Mouse (Mus musculus) gastrocnemius, adult 8-10 months (tissue): Measurements from ENCODE around the gene Tmcc1. TPM values are rescaled to one million over a fixed set of nuclear protein-coding genes. Genes with fewer than 3 reads are reported as not detected.

ENCODE experiments used
- DNase-seq, 2 experiments: peaks; one replicate each; pipeline ENCODE4 v3.0.0; 2022; ENCODE audit warnings: low spot score in 2 of 2
- total RNA-seq, 4 experiments: library from RNA; stranded (reverse); gene quantifications; 2 replicates each; pipeline ENCODE4 v1.2.4; 2022

The Tmcc1 gene
- total RNA-seq, 4 experiments from 2014 or later, result 49.2 to 71.6 (median 52.8) TPM

DNA sequence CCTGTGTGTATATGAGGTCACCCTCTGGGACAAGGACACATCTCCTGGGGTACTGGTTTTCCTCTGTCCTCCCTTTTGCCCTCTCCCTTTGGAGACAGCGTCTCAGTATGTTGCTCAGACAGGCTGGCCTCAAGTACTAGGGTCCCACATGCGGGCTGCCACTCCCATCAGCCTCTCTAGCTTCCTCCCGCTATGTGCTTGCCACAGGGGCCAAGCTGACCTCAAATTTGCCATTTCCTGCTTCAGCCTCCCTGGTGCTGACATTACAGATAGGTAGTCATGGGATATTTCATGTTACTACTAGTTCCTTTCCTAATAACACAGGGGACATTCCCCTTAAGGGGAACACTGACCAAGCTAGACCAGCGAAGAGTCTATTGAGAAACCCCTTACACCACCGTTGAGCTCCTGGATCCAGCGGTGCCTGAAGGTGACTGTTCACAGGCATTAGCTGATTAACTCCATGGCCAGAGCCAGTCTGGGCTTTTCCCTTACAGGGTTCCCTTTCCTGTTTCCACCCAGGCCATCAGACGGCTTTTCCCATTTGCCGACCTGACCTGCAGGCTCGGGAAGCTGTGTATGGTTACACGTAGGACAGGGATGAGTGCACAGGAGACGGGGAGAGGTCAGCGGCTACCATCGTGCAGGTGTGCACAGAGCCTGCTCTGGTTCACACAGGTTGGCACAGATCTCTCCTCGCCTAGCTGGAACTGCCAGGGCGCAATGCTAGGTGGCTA, 220.0 kb downstream of the Tmcc1 start:
- DNase-seq, result no peak

DNA sequence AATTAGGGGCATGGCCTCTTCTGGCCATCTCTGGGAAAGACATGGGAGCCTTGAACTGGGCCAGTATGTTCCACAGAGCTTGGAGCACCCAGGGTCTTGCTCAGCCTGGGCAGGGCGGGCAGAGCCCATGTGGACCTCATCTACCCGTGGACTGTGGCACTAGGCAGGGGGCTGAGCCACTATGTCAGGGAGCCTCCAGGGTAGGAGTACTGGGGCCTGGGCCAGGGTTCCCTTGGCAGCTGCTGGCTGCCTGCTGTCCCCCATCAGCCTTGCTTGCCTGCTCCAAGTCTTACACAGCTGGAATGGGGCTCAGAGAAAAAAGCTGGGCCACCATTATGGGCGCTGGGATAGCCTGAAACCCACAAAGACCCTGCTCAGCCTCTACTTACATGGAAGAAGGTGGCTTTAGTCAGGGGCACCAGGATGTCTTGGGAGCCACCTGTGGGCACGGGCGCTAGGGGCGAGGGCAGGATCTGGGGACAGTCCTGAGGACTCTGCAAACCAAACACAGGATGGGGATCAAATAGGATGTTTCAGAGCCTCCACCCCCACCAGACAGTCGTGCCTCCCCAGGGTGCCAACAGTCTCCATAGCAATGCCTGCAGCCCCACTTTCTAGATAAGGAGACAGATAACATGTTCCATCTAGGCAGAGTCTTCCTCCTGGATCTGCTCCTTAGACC, 221.1 kb downstream of the Tmcc1 start:
- no peak for DNase-seq

DNA sequence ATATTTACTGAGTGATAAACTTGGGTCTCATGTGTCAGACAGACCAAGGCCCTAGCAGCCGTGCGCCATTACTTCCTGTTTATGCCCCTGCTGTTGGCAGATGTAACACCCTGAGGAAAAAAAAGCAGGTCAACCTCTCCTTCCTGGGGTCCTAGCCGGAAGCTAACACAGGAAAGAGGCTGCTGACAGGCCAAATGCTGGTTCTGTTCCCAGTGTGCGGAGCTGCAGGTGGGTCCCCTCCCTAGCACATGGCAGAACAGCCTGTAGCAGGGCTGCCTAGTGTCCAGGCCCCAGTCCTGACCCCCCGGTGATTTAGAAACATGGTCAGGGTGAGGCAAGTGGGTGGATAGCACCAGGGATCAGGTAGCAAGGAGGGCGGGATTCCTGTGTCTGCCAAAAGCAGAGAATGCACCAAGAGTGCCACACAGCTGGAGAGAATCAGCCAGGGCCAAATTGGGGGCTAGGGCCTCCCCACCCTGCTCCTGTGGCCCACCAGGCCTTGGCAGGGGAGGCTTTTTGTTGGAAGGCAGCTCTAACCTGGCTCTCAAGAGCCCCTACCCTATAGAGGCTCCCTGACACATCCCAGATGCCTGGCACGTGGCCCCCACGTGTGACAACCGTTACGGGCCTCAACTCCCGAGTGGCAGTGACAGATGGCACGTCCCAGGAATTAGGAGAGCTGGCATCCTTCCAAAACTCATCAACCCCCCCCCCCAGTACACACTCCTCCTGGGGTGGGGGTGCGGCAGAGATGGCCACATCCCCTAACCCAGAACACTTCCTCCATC, 221.8 kb downstream of the Tmcc1 start:
- DNase-seq, result no peak

DNA sequence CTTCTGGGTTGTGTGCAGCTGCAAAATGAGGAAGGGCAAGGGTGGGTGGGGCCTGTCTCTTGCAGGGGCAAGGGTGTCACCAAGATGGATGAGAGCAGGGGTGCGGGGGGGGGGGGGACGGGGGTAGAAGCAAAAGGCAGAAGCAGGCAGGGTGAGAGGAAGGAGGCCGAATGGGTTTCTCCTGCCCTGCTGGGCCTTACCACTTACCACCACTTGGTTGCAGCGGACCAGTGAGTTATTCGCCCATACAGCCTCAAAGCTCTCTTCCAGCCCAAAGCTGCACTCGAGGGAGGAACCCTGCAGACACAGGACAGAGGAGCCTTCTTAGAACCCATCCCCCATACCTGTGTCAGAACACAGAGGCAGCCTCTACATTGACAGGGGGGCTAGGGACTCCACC, 223.3 kb downstream of the Tmcc1 start:
- DNase-seq, result no peak

DNA sequence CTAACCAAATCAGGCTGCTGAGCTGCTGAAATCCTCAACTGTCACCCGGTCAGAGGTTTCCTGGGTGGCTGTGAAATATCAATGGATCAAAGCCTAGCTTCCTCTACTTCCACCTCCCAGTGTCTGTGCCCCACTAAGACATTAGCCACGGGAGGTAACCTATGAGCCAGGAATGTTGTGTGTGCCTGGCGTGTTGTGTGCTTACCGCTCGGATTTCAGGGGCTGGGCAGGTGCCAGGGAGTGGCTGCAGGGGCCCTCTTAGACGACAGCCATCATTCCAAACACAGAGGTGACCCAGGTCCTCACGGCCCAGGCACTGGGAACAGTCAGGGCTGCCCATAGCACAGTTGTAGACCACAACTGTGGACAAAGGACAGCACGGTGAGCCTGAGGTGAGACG, 224.2 kb downstream of the Tmcc1 start:
- no peak for DNase-seq

DNA sequence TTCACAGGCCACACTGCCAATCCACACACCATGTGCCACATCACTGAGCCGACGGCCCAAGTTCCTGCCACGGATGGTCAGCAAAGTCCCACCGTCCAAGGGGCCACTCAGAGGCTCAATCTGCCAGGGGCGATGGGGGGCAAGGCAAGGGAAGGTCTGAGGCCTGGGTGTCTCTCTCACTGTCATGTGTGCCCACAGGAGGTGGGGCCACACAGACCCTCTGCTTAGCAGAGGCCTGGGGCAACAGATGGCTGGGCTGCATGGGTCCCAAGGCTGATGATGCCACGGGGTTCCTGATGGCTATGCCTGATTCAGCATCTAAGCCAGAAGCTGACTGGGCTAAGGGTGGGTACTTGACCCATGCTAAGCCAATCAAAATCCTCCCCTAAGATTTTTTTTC, 224.6 kb downstream of the Tmcc1 start:
- no peak for DNase-seq

Other genes with a start within 250 kb of the Tmcc1 start
- not detected for gene H1foo, start 248.5 kb downstream of the Tmcc1 start, total RNA-seq
- 10 to 100 TPM; 12.9 to 25.5 (median 19.1) TPM for gene Plxnd1, start 198.5 kb downstream of the Tmcc1 start, total RNA-seq
- 10 to 100 TPM; 22.4 to 26.0 (median 23.4) TPM for gene Washc2, start 14.6 kb upstream of the Tmcc1 start, total RNA-seq
- under 1 TPM; 0.16 to 0.88 (median 0.58) TPM for gene Zfand4, start 70.7 kb upstream of the Tmcc1 start, total RNA-seq
- gene March8, start 144.5 kb upstream of the Tmcc1 start, total RNA-seq, result 10 to 100 TPM; 24.6 to 36.1 (median 30.6) TPM